Mouse (Mus musculus) lung, postnatal 0 days (tissue): ENCODE measurements around the gene Farp1.

Experiments used
- CTCF ChIP-seq: IDR thresholded peaks from 2 replicates; pipeline ENCODE4 v1.5.1; 2016; ENCODE audit warnings: antibody characterized with exemption, mild to moderate bottlenecking
- EP300 ChIP-seq: IDR thresholded peaks from 2 replicates; pipeline ENCODE4 v1.6.1; 2016; ENCODE audit warnings: antibody characterized with exemption, mild to moderate bottlenecking, control low read depth

DNA sequence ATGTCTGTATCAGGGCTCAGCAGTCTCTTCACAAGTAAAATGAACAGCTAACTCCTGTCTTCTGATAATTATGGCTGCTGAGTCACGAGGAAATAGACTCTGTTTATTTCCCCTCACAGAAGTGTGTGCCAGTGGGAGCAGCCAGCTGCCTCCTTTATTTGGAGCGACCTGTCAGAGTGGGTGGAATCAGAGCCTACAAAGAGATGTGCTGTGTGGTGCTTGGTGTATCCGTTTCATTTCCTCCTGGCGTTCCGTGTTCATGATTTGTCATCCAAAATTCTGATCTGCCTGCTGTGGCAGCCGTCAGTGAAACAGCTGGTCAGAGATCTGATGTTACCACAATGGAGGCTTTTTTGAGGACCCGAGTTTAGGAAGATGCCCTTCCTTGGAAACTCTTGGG, 47.3 kb downstream of the Farp1 start:
- TF ChIP-seq CTCF = no peak
- TF ChIP-seq EP300 = no peak
